Mouse (Mus musculus): ENCODE measurements at regions not wholly inside any gene's neighbourhood (a gene's known extent, or its start where the extent isn't known, plus 50 kb on each side); places are given as distances from the start of the nearest gene placed in this dataset.
A peak's percentile ranks its signal among the peaks of the same experiment; 100 is the strongest.

GRCm38 (mm10) chr3:35688111-35688510, 65.8 kb upstream of the Atp11b start:
- Histone ChIP-seq H3K9me3 (ENCODE audit: low read length) (no peaks in the 10 kb centered on the region), H3K4me2 (replicated peaks; ENCODE audit: low read depth, low read length) (no peak overlapping the region), H3K4me1 (ENCODE audit: insufficient read depth, low read length) (no peaks in the 10 kb centered on the region), H3K27ac (ENCODE audit: low read length) (no peak overlapping the region), H3K9ac (replicated peaks; ENCODE audit: low read length) (no peak overlapping the region), H3K27me3 (ENCODE audit: insufficient read depth, low read length) (no peaks in the 10 kb centered on the region), H3K36me3 (ENCODE audit: insufficient read depth, low read length) (no peaks in the 10 kb centered on the region), H3K4me3 (ENCODE audit: low read length) (no peak overlapping the region)
- 71% methylated on average over 5 of the region's 5 CpGs for WGBS
- no peak for ATAC-seq (ENCODE audit: low FRiP score, low TSS enrichment)

- Histone ChIP-seq H3K9me3 (ENCODE audit: low read length) (no peaks in the 10 kb centered on the region), H3K36me3 (ENCODE audit: insufficient read depth, low read length) (no peaks in the 10 kb centered on the region), H3K27me3 (ENCODE audit: insufficient read depth, low read length) (no peaks in the 10 kb centered on the region), H3K4me1 (ENCODE audit: insufficient read depth, low read length) (no peaks in the 10 kb centered on the region), H3K27ac (ENCODE audit: low read length) (no peak overlapping the region), H3K4me2 (replicated peaks; ENCODE audit: low read depth, low read length) (no peak overlapping the region), H3K9ac (replicated peaks; ENCODE audit: low read length) (no peak overlapping the region), H3K4me3 (ENCODE audit: low read length) (no peak overlapping the region)
- WGBS, result 18% methylated on average over 4 of the region's 4 CpGs
- peak; percentile 67; the same call in 1 of the 2 replicates for ATAC-seq (ENCODE audit: low FRiP score, low TSS enrichment)
These were observed 65.1 kb upstream of the Atp11b start for GRCm38 (mm10) chr3:35688781-35689180.

GRCm38 (mm10) chr3:35693039-35693438, 60.9 kb upstream of the Atp11b start:
- H3K4me1 ChIP-seq (ENCODE audit: insufficient read depth, low read length), result no peaks in the 10 kb centered on the region
- peak; percentile 85; the same call in 1 of the 2 replicates for ATAC-seq (ENCODE audit: low FRiP score, low TSS enrichment)
- H3K9me3 ChIP-seq (ENCODE audit: low read length), result no peaks in the 10 kb centered on the region
- H3K4me3 ChIP-seq (ENCODE audit: low read length), result no peak overlapping the region
- H3K27ac ChIP-seq (ENCODE audit: low read length), result no peak overlapping the region
- WGBS, result 42% methylated on average over 6 of the region's 6 CpGs
- no peaks in the 10 kb centered on the region for H3K36me3 ChIP-seq (ENCODE audit: insufficient read depth, low read length)
- H3K27me3 ChIP-seq (ENCODE audit: insufficient read depth, low read length), result no peaks in the 10 kb centered on the region
- no peak overlapping the region for H3K9ac ChIP-seq (replicated peaks; ENCODE audit: low read length)
- no peak overlapping the region for H3K4me2 ChIP-seq (replicated peaks; ENCODE audit: low read depth, low read length)

- no peak for ATAC-seq (ENCODE audit: low FRiP score, low TSS enrichment)
- no peaks in the 10 kb centered on the region for H3K27me3 ChIP-seq (ENCODE audit: insufficient read depth, low read length)
- H3K4me3 ChIP-seq (ENCODE audit: low read length), result no peak overlapping the region
- no peaks in the 10 kb centered on the region for H3K9me3 ChIP-seq (ENCODE audit: low read length)
- no peaks in the 10 kb centered on the region for H3K4me1 ChIP-seq (ENCODE audit: insufficient read depth, low read length)
- 86% methylated on average over 12 of the region's 12 CpGs for WGBS
- no peaks in the 10 kb centered on the region for H3K36me3 ChIP-seq (ENCODE audit: insufficient read depth, low read length)
- H3K4me2 ChIP-seq (replicated peaks; ENCODE audit: low read depth, low read length), result no peak overlapping the region
- H3K27ac ChIP-seq (ENCODE audit: low read length), result no peak overlapping the region
- no peak overlapping the region for H3K9ac ChIP-seq (replicated peaks; ENCODE audit: low read length)
These were observed 60.4 kb upstream of the Atp11b start for GRCm38 (mm10) chr3:35693551-35693950.

- Histone ChIP-seq H3K9ac (replicated peaks; ENCODE audit: low read length) (no peak overlapping the region), H3K27ac (ENCODE audit: low read length) (no peak overlapping the region), H3K9me3 (ENCODE audit: low read length) (no peaks in the 10 kb centered on the region), H3K4me3 (ENCODE audit: low read length) (no peak overlapping the region), H3K4me2 (replicated peaks; ENCODE audit: low read depth, low read length) (no peak overlapping the region), H3K36me3 (ENCODE audit: insufficient read depth, low read length) (no peaks in the 10 kb centered on the region), H3K27me3 (ENCODE audit: insufficient read depth, low read length) (no peaks in the 10 kb centered on the region), H3K4me1 (ENCODE audit: insufficient read depth, low read length) (no peaks in the 10 kb centered on the region)
- no peak for ATAC-seq (ENCODE audit: low FRiP score, low TSS enrichment)
- 83% methylated on average over 4 of the region's 4 CpGs for WGBS
These were observed 59.7 kb upstream of the Atp11b start for GRCm38 (mm10) chr3:35694241-35694640.

GRCm38 (mm10) chr3:35695859-35696258, 58.0 kb upstream of the Atp11b start:
- no peaks in the 10 kb centered on the region for H3K27me3 ChIP-seq (ENCODE audit: insufficient read depth, low read length)
- H3K4me1 ChIP-seq (ENCODE audit: insufficient read depth, low read length), result no peaks in the 10 kb centered on the region
- H3K4me2 ChIP-seq (replicated peaks; ENCODE audit: low read depth, low read length), result no peak overlapping the region
- H3K9ac ChIP-seq (replicated peaks; ENCODE audit: low read length), result no peak overlapping the region
- no peaks in the 10 kb centered on the region for H3K36me3 ChIP-seq (ENCODE audit: insufficient read depth, low read length)
- ATAC-seq (ENCODE audit: low FRiP score, low TSS enrichment), result no peak
- no peak overlapping the region for H3K4me3 ChIP-seq (ENCODE audit: low read length)
- no peaks in the 10 kb centered on the region for H3K9me3 ChIP-seq (ENCODE audit: low read length)
- no peak overlapping the region for H3K27ac ChIP-seq (ENCODE audit: low read length)
- 63% methylated on average over 3 of the region's 3 CpGs for WGBS

GRCm38 (mm10) chr3:35699266-35699665, 54.6 kb upstream of the Atp11b start:
- ATAC-seq (ENCODE audit: low FRiP score, low TSS enrichment), result no peak
- WGBS, result 86% methylated on average over 2 of the region's 2 CpGs
- no peaks in the 10 kb centered on the region for H3K9me3 ChIP-seq (ENCODE audit: low read length)
- no peaks in the 10 kb centered on the region for H3K4me1 ChIP-seq (ENCODE audit: insufficient read depth, low read length)
- H3K36me3 ChIP-seq (ENCODE audit: insufficient read depth, low read length), result no peaks in the 10 kb centered on the region
- H3K4me3 ChIP-seq (ENCODE audit: low read length), result no peak overlapping the region
- no peak overlapping the region for H3K27ac ChIP-seq (ENCODE audit: low read length)
- H3K4me2 ChIP-seq (replicated peaks; ENCODE audit: low read depth, low read length), result no peak overlapping the region
- no peaks in the 10 kb centered on the region for H3K27me3 ChIP-seq (ENCODE audit: insufficient read depth, low read length)
- H3K9ac ChIP-seq (replicated peaks; ENCODE audit: low read length), result no peak overlapping the region

GRCm38 (mm10) chr3:35699979-35700378, 53.9 kb upstream of the Atp11b start:
- ATAC-seq (ENCODE audit: low FRiP score, low TSS enrichment), result no peak
- Histone ChIP-seq H3K4me2 (replicated peaks; ENCODE audit: low read depth, low read length) (no peak overlapping the region), H3K9ac (replicated peaks; ENCODE audit: low read length) (no peak overlapping the region), H3K4me3 (ENCODE audit: low read length) (no peak overlapping the region), H3K4me1 (ENCODE audit: insufficient read depth, low read length) (no peaks in the 10 kb centered on the region), H3K27me3 (ENCODE audit: insufficient read depth, low read length) (no peaks in the 10 kb centered on the region), H3K36me3 (ENCODE audit: insufficient read depth, low read length) (no peaks in the 10 kb centered on the region), H3K27ac (ENCODE audit: low read length) (no peak overlapping the region), H3K9me3 (ENCODE audit: low read length) (no peaks in the 10 kb centered on the region)

GRCm38 (mm10) chr3:35703528-35704327, 50.2 kb upstream of the Atp11b start:
- no peaks in the 10 kb centered on the region for H3K9me3 ChIP-seq (ENCODE audit: low read length)
- no peak overlapping the region for H3K4me2 ChIP-seq (replicated peaks; ENCODE audit: low read depth, low read length)
- H3K27me3 ChIP-seq (ENCODE audit: insufficient read depth, low read length), result no peaks in the 10 kb centered on the region
- no peak overlapping the region for H3K4me3 ChIP-seq (ENCODE audit: low read length)
- H3K9ac ChIP-seq (replicated peaks; ENCODE audit: low read length), result no peak overlapping the region
- ATAC-seq (ENCODE audit: low FRiP score, low TSS enrichment), result no peak
- no peaks in the 10 kb centered on the region for H3K4me1 ChIP-seq (ENCODE audit: insufficient read depth, low read length)
- H3K27ac ChIP-seq (ENCODE audit: low read length), result no peak overlapping the region
- WGBS, result 56% methylated on average over 8 of the region's 8 CpGs
- no peaks in the 10 kb centered on the region for H3K36me3 ChIP-seq (ENCODE audit: insufficient read depth, low read length)

Data from kidney, embryonic 16.5 days (tissue).